Mouse (Mus musculus) cerebellum, adult 9-10 months (tissue): ENCODE results near the gene Lefty2.
A peak's percentile ranks its signal among the peaks of the same experiment; 100 is the strongest.
"Not testable (repeated sequence)": the region's sequence is repeated elsewhere in the genome, so short reads cannot be mapped to it uniquely, and the experiment has no call there.

Source experiments
- DNase-seq: peaks from one replicate; pipeline ENCODE4 v3.0.0; 2022

Gene Lefty2

DNA sequence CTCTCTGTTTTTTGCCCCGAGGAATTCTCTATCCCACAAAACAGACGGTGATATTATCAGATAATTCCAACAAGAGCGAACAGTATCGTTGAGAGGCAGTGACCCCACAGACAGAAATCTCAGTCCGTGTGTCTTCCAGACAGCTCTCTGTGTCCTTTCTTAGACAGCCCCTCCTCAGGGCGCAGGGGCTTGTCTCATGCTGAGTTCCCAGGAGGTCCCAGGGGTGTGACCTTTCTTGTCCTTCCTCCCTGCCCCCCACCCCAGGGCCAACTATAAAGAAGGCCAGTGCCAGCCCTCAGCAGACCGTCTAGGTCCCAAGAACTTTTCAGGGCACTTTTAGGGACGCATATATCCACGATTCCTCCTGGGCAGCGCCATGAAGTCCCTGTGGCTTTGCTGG is at the start of gene Lefty2:
Gene Lefty2 (plus strand): TSS at position 301 of the 400 bp plus-strand sequence.
- no peak for DNase-seq

DNA sequence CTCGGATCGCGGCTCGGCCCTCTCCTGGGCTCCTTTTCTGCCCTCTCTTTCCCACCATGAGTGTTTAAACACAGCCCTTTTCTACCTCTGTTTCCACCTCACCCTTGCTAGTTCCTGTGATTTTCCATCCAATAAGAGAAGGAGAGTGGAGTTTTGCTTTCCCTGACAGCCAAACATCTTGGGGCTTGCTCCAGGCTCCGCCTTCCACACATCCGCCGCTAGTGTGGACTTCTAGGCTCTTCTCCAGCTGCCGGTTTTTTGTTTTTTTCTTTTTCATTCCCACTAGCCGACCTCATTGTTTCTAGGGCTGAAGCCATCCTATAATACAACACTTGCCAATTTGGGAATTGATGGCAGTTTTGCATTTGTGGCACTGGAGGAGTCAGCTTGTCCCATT is 44.8 kb upstream of the Lefty2 start:
- peak; percentile 87 for DNase-seq

DNA sequence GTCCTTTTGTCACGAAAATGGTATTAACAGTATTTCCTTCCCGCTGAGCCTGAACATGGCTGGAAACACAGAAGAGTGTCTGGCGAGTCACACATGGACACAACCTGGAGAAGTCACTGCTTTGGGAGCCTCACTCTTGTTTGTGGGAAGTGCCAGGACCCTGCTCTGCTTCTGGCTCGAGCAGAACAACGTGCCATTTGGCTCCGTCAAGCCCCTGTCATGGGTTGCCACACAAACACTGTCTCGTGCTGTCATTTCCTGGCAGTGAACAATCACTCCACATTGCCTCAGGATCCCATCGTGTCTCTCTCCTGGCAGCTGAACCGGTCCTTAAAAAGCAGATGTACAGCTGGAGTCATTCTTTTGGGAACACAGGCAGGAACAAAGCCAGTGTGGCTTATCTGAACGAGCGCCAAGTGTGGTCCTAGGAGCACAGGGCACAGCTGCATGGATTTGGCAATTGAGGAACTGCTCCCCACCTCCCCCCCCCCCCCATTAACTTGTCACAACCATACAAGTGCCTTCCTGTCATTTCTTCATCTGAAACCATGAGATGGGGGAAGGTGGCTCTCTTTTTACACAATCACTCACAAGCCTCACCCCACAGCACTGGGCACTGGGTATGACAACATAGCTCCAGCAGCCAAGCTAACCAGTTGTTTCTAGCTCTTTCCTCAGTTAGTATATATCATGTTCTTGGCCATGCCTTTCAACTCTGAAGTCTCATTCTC is 44.2 kb upstream of the Lefty2 start:
- peak; percentile 73 for DNase-seq

DNA sequence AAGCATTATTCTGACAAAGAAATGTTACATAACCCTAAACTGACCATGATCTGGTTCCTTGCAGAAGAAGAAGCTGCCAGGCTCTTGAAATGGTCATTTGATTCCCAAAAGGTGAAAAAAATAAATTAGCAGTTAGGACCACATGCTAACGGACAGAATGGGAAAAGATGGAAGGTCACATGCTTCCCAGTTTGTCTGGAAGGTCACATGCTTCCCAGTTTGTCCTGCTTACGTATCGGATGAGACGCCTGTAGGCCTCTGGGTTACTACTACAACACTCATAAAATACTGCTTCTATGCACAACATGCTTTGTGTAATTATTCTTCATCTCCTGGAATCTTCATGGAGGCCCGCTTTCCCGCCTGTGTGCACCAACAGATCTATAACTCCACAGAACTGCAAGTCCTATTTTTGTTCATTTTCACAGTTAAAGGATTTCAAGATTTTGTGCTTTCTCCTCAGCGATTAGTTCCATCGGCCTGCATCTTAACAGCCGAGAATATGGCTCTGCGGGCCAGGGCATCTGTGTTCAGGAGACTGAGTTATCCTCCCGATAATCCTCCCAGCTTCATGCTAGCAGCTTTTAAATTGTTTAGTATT is 43.1 kb upstream of the Lefty2 start:
- no peak for DNase-seq

DNA sequence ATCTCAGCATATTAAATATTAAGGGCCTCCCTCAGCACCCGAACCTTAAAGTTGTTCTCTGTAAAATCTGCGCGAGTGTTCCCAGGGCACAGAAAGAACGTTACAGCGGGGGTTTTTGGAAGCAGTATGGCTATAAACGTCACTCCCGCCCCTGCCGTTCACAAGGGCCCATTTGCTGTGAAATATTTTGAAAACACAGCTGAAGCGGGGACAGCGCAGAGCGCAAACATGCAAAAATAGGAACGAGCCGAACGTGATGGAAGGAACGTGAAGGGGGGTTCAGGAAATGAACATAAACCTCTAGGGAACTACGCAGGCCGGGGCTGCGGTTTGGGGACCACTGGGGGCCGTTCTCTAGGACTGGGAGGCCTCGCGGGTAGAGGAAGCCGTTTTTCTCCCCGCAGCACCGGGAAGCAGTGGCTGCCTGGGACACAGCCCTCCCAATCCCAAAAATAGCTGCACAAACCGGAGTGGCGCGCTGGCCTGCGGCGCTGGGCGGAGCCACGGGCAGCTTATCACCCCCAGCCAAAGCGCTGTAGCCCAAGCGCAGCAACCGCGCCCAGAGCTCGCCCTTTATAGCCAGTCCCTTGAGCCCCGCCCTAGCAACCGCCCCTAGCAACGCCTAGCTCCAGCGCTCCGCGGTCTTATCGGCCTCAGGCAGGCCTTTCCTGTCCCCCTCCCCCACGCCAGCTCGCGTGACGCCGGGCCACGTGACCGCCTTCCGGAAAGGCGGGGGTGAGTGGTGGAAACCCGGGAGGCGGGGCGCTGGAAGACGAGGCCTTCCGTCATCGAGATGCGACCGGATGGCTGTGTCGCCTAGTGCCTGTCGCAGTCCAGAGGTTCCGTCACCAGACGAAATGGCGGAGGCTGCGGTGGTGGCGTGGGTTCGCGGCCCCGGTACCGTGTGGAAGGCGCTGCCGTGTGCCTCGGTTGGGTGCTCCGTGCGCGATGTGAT is 42.3 kb upstream of the Lefty2 start, which contains the start of gene Sde2:
Gene Sde2 (plus strand): TSS at position 812 of the 955 bp plus-strand sequence.
- peak; percentile 100 for DNase-seq

DNA sequence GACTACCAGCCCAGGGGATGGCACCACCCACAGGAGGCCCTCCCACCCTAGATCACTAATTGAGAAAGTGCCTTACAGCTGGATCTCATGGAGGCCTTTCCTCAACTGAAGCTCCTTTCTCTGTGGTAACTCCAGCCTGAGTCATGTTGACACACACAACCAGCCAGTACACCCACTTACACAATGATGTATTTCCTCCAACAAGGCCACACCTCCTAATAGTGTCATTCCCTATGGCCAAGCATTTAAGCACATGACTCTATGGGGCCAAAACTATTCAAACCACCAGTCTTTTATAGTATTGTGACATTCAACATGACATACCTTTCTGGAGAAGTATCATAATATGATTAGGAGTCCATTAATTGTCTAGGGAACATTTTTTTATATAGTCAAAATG is 34.1 kb upstream of the Lefty2 start:
- DNase-seq: no peak

DNA sequence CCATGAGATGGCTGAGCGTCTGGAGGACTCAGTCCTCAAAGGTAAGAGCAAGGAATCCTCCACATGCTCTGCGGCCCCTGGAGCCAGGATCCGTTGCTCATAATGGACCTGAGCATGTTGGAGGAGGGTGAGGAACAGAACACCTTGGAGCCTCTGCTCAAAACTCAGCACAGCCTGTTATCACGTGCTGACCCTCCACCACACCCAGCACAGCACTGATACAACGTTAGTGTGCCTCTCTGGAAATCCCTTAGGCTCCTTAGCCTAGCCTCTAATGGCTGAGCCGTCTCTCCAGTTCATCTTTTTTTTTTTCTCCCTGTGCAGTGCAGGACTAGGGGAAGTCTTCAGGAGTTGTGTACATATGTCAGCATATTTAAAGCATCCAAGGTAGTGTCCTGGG is 32.9 kb upstream of the Lefty2 start:
- no peak for DNase-seq

DNA sequence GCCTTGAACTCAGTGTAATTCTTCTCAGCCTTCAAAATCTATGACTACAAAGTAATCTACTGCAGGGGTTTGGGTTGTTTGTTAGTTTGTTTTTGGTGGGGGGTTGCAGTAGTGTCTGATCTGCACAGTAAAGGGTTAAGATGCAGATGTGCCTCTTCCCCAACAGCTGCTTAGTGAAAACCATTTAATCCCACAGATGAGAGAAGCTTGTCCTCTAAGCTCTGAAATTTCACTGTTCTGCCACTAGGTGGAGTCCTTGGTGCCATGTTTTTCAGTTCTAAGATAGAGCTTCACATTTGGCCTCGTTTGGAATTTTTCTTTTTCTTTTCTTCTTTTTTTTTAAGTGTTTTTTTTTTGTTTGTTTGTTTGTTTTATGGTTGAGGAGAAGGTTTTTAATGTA is 29.3 kb upstream of the Lefty2 start:
- DNase-seq: no peak

DNA sequence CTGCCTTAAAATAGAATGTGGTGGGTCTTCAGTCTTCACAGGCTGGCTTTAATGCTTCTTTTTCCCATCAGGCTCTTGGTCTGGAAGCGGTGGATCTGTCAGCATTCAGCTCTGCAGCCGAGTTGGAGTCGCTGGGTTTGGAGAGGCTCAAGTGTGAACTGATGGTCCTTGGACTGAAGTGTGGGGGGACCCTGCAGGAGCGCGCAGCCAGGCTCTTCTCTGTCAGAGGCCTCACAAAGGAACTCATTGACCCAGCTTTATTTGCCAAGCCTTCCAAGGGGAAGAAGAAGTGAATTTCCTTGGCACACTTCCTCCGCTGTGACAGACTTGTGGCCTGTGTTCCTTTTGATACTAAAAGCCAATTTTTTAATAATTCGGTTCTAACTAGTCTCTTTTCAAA is 26.9 kb upstream of the Lefty2 start:
- DNase-seq: no peak

DNA sequence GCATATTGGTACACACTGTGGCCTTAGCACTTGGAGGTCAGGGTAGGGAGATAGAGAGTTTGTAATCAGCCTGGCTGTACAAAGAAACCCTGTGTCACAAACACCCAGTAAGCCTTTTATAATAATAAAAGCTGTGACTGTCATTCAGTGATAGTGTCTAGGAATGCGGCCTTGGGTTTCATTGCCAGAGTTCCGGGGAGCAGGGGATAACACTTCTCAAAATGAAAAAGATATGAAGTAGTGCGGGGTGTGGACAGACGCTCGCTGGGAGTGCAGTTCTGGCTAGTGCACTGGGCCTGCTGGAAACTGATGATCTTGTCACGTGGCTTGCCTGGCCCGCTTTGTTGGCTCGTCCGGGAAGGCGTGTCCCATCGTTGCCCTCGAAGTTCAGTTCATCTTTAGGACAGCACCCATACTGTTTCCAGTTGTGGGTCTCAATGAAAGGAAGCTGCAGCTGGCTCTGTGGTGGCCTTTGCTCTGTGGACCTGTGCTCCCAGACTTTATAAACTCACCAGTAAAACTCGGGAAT is 22.7 kb upstream of the Lefty2 start:
- no peak for DNase-seq

DNA sequence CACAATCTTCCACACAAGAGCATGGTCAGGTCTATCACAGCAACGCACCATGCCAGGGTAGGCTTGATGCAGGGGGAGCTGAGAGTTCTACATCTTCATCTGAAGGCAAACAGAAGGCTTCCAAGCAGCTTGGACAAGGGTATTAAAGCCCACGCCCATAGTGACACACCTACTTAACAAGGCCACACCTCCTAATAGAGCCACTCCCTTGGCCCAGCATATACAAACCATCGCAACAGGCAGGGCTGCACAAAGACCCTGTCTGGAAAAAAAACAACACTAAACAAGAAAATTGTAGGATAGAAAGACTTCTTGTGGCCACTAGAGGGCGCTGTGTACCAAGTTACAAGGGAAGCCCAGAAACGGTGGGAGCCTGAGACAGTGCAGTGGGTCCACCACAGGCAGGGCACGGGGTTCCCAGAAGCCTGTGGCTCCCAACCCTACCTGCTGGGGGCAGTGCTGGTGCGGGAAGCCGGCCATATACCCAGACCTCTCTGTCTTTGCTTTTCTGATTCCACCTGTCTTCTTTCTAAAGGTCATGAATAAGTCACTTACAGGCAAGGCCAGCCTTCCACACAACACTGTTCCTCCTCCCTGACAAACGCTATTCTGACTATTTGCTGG is 18.9 kb upstream of the Lefty2 start:
- peak; percentile 27 for DNase-seq

DNA sequence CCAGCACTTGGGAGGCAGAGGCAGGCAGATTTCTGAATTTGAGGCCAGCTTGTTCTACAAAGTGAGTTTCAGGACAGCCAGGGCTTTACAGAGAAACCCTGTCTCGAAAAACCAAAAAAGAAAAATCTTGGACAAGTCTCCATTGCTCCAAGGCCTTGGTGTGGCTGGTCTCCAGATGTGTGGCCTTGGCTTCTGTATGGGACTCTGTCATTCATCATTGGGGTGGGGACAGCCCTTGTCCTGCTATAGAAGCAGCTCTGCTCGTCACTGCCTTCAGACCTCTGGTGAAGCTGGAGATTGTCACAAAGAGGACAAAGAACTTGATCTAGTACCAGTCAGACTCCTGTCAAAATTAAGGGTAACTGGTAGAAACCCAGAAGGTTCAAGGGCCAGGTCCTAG is 18.3 kb upstream of the Lefty2 start:
- DNase-seq: no peak

DNA sequence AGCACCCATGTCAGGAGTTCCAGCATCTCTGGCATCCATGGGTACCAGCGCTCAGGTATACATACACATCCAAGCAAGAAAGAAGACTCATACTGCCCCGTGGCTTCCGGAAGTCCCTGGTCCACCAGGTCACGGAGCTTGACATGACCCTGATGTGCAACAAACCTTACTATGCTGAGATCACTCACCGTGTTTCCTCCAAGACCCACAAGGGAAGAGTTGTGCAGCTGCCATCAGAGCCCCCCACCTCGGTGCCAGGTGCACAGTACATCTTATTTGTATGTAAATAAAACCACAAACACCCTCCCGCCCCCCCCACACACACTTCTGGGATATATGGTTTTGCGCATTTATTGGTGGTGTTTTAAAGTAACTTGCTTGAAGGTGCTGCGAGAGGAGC is 17.8 kb upstream of the Lefty2 start:
- no peak for DNase-seq

DNA sequence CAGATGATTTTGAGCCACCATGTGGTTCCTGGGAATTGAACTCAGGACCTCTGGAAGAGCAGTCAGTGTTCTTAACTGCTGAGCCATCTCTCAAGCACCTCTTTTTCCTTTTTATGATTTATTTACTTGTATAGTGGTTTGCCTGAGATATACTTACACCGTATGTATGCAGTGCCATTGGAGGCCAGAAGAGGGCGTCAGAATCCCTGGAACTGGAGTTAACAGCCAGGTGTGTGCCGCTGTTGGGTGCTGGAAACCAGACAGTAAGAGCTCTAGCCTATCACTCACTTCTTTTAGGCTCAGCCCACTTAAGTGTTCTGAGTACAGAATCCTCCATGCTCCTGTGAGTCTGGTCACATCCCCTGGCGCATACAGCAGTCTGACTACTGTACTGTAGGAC is 15.4 kb upstream of the Lefty2 start:
- DNase-seq: no peak

DNA sequence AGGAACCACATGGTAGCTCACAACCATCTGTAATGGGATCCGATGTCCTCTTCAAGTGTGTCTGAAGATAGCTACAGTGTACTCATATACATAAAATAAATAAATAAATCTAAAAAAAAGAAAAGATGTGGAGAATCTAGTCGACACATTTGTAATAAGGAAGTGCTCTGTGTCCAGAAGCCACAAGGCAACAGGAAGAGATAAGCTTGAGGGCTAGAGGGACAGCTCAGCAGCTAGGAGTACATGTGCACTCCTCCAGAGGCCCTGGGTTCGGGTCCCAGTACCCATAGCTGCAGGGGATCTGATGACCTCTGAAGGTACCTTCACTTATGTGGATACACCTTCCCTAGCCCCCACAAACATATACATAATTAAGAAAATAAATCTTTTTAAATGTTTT is 11.1 kb upstream of the Lefty2 start:
- DNase-seq: no peak

DNA sequence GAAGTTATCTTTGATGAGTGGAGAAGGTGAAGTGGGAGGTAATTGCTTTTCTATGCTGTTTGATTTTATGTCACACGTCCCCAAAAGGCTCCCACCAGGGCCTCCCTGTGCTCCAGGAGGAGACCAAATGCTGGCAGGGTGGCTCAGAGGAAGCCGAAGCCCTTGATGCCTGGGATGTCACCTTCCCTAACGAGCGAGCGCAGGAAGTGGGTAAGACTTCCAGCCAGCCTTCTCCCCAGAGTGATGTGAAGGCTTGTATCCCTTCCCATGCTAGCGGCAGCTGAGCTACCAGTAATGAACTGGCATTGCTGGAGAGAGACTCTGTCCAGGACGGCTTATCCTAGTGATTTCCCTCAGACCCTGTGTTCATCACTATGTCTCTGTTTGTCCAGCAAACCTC is 9.2 kb upstream of the Lefty2 start:
- no peak for DNase-seq

DNA sequence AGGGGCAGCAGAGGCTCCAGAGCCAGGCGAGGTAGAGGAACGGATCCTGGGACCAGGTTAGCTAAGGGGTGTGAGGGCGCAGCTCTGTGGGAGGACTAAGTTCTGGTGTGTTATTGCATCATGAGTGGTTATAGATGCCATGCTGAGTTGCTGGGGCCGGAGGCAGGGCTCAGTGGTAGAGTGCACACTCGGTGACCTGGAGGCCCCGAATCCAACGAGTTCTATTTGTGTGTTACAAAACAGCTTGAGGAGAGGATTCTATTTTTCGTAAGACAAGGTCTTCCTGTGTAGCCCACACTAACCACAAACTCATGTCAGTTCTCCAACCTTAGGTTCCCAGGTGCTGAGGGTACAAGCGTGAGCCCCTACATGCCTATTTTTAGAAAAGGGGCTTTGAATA is 8.4 kb upstream of the Lefty2 start:
- DNase-seq: no peak

DNA sequence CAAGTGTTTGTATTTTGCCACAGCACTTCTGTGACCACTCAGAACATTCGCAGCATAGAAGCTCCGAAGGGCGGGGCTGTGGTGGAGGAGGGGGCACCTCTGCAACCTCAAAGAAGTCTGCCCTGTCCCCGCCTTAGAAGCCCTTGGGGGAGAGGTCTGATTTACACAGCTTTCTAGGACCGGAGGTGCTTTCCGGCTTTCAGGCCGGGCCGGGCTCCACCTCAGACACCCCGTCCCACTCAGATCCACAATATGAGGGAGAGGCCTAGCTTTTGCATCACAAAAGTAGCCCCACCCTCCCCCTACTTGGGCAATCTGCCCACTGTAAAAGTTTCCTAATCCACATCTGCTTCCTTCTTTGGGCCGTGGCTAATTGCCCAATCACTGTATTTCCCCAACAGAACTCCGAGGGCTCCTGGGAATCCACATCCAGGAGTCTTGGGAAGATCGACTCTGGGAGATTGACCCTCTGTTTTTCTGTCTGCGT is 4.3 kb upstream of the Lefty2 start:
- no peak for DNase-seq

DNA sequence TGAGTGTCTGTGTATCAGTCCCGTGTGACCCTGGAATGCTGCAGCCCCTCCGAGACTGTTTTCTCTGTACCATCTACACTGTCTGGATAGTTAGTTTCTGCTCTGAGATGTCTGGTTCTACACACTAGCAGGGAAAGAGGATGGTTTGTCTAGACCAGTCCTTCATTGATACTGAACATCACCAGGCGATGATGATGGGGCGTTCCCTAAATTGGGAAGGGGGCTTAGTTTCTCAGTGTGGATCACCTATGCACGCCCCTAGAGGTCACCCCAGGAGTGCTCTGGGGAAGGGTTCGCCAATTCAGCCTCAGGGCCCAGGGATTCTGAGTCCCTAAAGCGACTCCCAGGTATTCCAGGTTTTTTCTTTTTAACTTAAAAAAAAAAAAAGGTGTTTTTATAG is 3.7 kb upstream of the Lefty2 start:
- DNase-seq: no peak

DNA sequence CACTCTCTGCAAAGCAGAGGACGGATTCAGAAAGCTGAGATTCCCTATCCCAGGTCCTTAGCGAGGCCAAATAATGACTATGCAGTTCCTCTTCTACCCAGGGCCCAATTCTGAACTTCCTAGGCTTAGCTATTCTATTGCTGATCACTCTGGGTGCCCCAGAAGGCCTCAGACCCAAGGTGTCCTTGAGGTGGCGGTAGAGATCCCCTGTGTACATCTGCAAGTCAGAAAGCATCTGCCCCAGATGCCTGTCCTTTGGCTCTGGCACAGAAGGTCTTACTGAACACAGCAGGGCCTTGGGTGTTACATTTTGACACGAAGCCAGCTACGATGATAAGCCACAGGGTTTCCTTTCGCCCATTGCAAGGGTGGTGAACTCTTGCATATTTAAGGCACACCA is 3.1 kb upstream of the Lefty2 start:
- no peak for DNase-seq

DNA sequence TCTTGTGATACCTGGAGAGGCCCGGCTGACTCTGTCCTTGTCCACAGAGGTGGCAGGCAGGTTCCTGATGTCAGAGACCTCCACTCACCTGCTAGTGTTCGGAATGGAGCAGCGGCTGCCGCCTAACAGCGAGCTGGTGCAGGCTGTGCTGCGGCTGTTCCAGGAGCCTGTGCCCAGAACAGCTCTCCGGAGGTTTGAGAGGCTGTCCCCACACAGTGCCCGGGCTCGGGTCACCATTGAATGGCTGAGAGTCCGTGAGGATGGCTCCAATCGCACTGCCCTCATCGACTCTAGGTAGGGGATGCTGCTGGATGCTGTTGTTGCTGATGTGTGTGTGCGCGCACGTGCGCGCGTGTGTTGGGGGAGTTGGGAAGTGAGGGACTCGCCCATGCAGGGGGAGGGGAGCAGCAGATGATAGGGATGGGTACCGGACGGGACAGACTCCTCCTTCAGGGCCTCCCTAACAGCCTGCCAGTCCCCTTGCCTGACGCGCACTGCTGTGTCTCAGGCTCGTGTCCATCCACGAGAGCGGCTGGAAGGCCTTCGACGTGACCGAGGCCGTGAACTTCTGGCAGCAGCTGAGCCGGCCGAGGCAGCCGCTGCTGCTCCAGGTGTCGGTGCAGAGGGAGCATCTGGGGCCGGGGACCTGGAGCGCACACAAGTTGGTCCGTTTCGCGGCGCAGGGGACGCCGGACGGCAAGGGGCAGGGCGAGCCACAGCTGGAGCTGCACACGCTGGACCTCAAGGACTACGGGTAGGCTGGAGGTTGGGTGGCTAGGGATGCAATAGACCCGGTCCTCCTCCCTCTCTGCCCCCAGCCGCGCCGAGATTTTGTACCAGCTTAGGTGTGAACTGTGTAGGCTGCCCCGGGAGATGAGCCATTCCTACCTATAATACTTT is 1.4 kb downstream of the Lefty2 start:
- DNase-seq: not testable (repeated sequence)

DNA sequence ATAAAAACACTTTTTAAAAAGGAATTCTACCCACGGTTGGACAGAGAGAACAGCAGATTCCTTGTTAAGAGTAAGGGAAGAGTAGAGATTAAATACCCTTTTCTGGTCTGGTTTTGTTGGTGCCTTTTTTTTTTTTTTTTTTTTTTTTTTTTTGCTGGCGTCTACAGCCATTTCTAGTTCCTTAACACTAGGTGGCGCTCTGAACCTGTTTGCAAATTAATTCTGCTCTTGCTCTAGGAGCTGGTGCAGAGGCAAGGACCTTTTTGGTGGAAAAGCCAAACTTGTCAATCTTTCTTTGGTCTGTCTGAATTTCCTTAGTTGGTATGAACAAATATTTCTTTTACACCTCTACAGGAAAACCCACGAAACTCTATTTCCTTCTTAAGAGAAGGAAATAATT is 8.2 kb downstream of the Lefty2 start:
- DNase-seq: peak; percentile 57
